Mouse (Mus musculus) megakaryocyte, embryonic 14.5 days (primary cell): ENCODE data around the gene 3425401B19Rik.

Experiments
- FLI1 ChIP-seq: IDR thresholded peaks from 2 replicates; pipeline ENCODE4 v1.6.1; 2012; ENCODE audit warnings: low read length, inconsistent platforms, mixed read lengths
- GATA1 ChIP-seq: IDR thresholded peaks from 3 replicates; pipeline ENCODE4 v1.6.1; 2012; ENCODE audit warnings: mixed read lengths, low read length, inconsistent platforms, borderline replicate concordance

DNA sequence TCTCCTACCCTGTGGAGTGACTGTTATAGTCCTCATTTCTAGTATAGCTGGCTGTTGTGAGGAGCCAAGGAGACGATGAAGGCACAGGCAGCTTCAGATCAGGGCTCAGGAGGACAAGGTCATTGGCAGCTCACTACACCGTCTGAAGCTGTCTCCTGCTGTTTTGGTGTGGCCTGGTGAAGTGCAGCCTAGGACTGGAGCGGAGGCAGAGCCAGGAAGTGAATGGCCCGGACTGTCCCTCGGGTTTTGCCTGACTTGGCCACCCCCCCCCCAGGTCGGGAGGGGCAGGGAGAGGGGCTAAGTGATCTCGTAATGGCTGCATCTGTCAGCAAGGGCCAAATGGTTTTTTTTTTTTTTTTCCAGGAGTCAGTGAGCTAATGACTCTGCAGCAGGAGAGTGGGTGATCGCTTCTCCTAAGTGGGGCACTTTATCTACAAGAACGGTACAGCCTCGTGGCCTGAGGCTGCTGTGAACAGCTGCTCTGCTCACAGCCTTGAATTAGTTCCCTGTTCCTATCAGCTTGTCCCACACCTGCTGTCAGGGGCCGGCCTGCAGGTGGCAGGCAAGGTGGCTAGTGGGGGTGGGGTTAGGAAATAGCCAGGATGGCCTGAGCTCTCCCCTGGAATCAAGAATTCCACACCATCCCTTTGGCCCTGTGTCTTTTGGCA, 50.9 kb downstream of the 3425401B19Rik start:
- TF ChIP-seq FLI1 (no peak), GATA1 (no peak)
